ENCODE assay signal across 21 mouse cellular contexts in genomic region chr1:91069575-91069974, GRCm38 (mm10).
DNase-seq lines count a peak whose midpoint lies in the region; ATAC-seq and TF ChIP-seq lines count a peak whose summit lies in the region.
"Had no signal": no experiment of that assay in that cellular context is flagged by ENCODE, and none has a peak within 500 bp of the region (broad histone marks: within the 10 kb centered on the region; RNA-seq: fewer than 3 reads in every experiment).

No protein-coding gene starts in this region.

- intact Hi-C loops in heart, adult 2 months (cut with DNase I), result no loop called here
- intact Hi-C loops in left cerebral cortex, adult 2 months (cut with DNase I), result loop anchor here (2.0 kb wide), 1 partner anchor 13 kb away; no protein-coding TSS in a partner anchor

- no peak overlapping the region for H3K9ac ChIP-seq in heart, adult 2 months (ENCODE audit: low read depth, low read length)
- H3K9ac ChIP-seq in stomach, postnatal 0 days (ENCODE audit: low read length), result no peak overlapping the region
- H3K9ac ChIP-seq: embryonic facial prominence, embryonic 15.5 days; hindbrain, embryonic 14.5 days; limb, embryonic 13.5 days; liver, embryonic 15.5 days had no signal

- peaks cover 15% of the 10 kb centered on the region for H3K4me1 ChIP-seq in heart, adult 2 months (ENCODE audit: control insufficient read depth, insufficient read depth, low read length)
- peaks cover 9% of the 10 kb centered on the region; the same call in 1 of the 2 replicates for H3K4me1 ChIP-seq in stomach, postnatal 0 days (replicated peaks; ENCODE audit: control insufficient read depth, insufficient read depth)

- WGBS in heart, adult 2 months, result 50% methylated on average over 6 of the region's 6 CpGs
- 70% methylated on average over 6 of the region's 6 CpGs for WGBS in stomach, postnatal 0 days

- no peaks in the 10 kb centered on the region for H3K27me3 ChIP-seq in heart, adult 2 months (ENCODE audit: control insufficient read depth, insufficient read depth, low read length)
- H3K27me3 ChIP-seq in stomach, postnatal 0 days (ENCODE audit: control insufficient read depth, insufficient read depth, low read length), result no peaks in the 10 kb centered on the region
- H3K27me3 ChIP-seq: embryonic facial prominence, embryonic 15.5 days; limb, embryonic 13.5 days; liver, embryonic 15.5 days had no signal

- peak overlapping the region; percentile 36; the same call in 1 of the 2 replicates for H3K27ac ChIP-seq in heart, adult 2 months
- H3K27ac ChIP-seq in left cerebral cortex, adult 2 months, result 0 out of 2 replicates have a peak overlapping the region, but pooled peaks have one; percentile 15
- H3K27ac ChIP-seq in stomach, postnatal 0 days (replicated peaks), result peak overlapping the region; percentile 45
- H3K27ac ChIP-seq: embryonic facial prominence, embryonic 15.5 days; hindbrain, embryonic 14.5 days; limb, embryonic 13.5 days; liver, embryonic 15.5 days had no signal

- H3K4me2 ChIP-seq in stomach, postnatal 0 days (replicated peaks; ENCODE audit: low read depth), result no peak overlapping the region
- H3K4me2 ChIP-seq: embryonic facial prominence, embryonic 15.5 days; hindbrain, embryonic 14.5 days; limb, embryonic 13.5 days; liver, embryonic 15.5 days; midbrain, embryonic 11.5 days had no signal

- H3K4me3 ChIP-seq in heart, adult 2 months, result no peak overlapping the region
- H3K4me3 ChIP-seq in left cerebral cortex, adult 2 months, result no peak overlapping the region
- H3K4me3 ChIP-seq in stomach, postnatal 0 days (ENCODE audit: low read depth, low read length), result no peak overlapping the region
- H3K4me3 ChIP-seq: embryonic facial prominence, embryonic 15.5 days; limb, embryonic 13.5 days; liver, embryonic 15.5 days; myocyte had no signal

- peak; percentile 80 for ATAC-seq in stomach, postnatal 0 days (ENCODE audit: low FRiP score, low TSS enrichment)

- peak in 1 of 2 experiments; percentile 22 for DNase-seq in heart, adult 2 months
- no peak for DNase-seq in heart, adult 8-10 months (ENCODE audit: low spot score)
- DNase-seq in left cerebral cortex, adult 2 months (ENCODE audit: extremely low spot score in 1 of 2, low spot score in 2 of 2), result no peak
- no peak for DNase-seq in left cerebral cortex, adult 8-10 months (ENCODE audit: low spot score in 2 of 2)
- DNase-seq in induced T-regulatory cell, adult 2 months (ENCODE audit: low read depth), result peak; percentile 31
- no peak for DNase-seq in stomach, postnatal 0 days (ENCODE audit: low spot score)
- DNase-seq in adrenal gland, adult 8-10 months, result no peak
- no peak for DNase-seq in spleen, postnatal 36 days (ENCODE audit: low spot score in 2 of 2)
- DNase-seq: cerebellum, postnatal 10 days; embryo, embryonic 11 days; gastrocnemius, postnatal 25 days; kidney, adult 8-10 months; lung, postnatal 14 days; retina, postnatal 1 day; right cerebral cortex, postnatal 4 days had no signal

- H3K36me3 ChIP-seq in heart, adult 2 months (ENCODE audit: control insufficient read depth, insufficient read depth, low read length), result peaks cover 4% of the 10 kb centered on the region; the same call in 1 of the 2 replicates
- no peaks in the 10 kb centered on the region for H3K36me3 ChIP-seq in stomach, postnatal 0 days (ENCODE audit: control insufficient read depth, insufficient read depth, low read length)
- H3K36me3 ChIP-seq: limb, embryonic 13.5 days; liver, embryonic 15.5 days had no signal

- no peaks in the 10 kb centered on the region for H3K9me3 ChIP-seq in stomach, postnatal 0 days (ENCODE audit: control insufficient read depth, low read length)
- H3K9me3 ChIP-seq: embryonic facial prominence, embryonic 15.5 days; limb, embryonic 13.5 days; liver, embryonic 15.5 days had no signal

- no peak for TF ChIP-seq POLR2A in heart, adult 2 months (IDR thresholded peaks at IDR 0.05; ENCODE audit: insufficient read depth, low read depth, low read length)

- TF ChIP-seq EP300 in heart, adult 2 months (IDR thresholded peaks at IDR 0.05; ENCODE audit: insufficient read depth, low read depth, low read length), result no peak
- TF ChIP-seq EP300 in stomach, postnatal 0 days (optimal IDR thresholded peaks at IDR 0.05), result no peak

- TF ChIP-seq CTCF in heart, adult 2 months (IDR thresholded peaks at IDR 0.05), result no peak
- TF ChIP-seq CTCF in left cerebral cortex, adult 2 months (IDR thresholded peaks at IDR 0.05), result no peak
- TF ChIP-seq CTCF in stomach, postnatal 0 days (IDR thresholded peaks at IDR 0.05; ENCODE audit: low read depth), result no peak

- peaks cover 1% of the 10 kb centered on the region; the same call in 1 of the 2 replicates for H3K79me2 ChIP-seq in heart, adult 2 months (replicated peaks; ENCODE audit: control insufficient read depth, insufficient read depth, low read length)
